Mouse (Mus musculus) spleen, postnatal 0 days (tissue): ENCODE data around the gene Klc4. TPM values are rescaled to one million over a fixed set of nuclear protein-coding genes. Genes with fewer than 3 reads are reported as not detected.

Experiments
- polyA plus RNA-seq: library from polyadenylated mRNA; unstranded; fragments of >200 nt; fragmentation: Nextera tagmentation; extraction: Ambion mirVana; gene quantifications from 2 replicates; pipeline ENCODE4 v1.2.1, GENCODE M21; 2015

Gene Klc4
- 8.1 and 12.2 TPM in 2 replicates for polyA plus RNA-seq

DNA sequence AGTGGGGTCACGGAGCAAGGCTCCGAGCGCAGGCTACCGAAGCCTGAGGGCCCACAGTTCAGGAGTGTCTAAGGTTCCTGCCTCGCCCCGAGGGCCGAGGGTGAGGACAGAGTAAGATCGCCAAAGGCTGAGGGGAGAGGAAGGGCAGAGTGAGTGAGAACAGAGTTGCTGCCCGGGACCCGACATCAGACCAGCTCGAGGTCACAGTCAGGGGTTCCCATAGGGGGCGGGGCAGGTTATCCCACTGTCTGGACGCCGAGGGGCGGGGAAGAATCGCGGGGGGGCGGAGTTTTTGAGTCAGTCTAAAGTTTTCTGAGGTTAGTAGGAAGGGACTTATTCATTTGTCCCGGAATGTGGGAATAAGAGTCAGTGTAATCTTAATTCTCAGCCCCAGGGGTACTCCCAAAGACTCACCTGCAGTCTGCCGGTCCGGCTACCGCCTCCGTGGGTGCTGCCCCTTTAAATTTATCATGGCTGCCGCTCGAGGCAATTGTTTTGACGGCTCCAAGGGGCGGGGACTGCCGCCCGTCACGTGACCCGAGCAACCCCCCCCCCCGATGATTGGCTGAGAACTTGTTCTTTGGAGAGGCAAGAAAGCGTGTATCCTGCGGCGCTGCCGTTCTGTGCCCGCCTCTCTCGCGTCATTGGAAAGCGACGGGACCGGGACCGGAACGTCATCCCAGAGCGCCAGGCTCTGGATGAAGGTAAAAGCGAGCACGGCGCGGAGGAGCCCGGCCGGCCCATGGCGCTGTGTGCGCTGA, at the start of gene Klc4, which contains the start of gene Mrpl2:
TSS of gene Klc4 (minus strand) at position 462 of the 761 bp plus-strand sequence.
TSS of gene Mrpl2 (plus strand) at position 669 of the 761 bp plus-strand sequence.

DNA sequence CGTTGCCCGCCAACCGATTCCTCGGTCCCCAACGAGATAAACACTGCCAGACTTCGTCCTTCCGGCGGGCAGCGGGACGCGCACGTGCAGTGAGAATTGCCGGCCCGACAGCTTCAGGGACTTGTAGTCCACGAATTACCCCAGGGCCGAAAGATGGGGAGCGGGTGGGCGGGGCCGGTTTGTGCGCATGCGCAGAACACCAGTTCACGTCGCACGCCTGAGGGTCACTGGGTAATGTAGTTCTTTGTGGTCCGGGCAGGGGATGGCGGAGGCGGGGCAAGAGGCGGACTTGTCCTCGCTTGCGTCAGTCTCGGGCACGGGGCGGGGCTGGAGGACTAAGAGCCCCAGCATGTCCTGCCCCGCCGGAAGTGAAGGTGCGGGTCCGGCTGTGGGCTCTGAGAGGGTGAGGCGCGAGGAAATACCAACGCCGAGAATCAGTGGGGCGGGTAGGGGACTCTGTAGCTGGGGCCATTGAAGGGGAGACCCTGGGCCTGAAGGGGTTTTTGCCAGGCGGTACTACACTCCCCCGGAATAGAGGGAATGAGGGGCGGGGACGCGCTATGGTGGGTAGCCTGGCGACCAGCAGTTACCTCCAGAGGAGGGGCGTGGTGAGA, 35.0 kb upstream of the Klc4 start, which contains the start of gene Klhdc3:
TSS of gene Klhdc3 (minus strand) at position 155 of the 614 bp plus-strand sequence.

DNA sequence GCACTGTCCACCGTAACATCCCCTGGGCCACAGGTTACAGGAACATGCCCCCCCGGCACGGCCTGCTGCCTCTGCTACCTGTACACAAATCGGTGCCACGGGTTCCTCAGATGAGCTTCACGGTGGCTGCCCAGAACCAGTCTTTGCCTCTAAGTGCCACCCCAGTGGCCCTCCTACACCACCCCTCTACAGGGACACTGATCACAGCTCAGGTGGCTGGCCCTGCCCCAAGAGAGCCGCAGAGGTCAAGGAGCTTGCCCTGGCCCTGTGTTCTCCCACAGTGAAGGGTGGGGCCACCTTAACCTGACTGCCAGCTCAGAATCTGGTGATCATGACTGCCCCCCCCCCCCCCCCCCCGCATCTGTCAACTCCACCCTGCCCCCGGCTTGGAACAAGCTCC, 32.6 kb upstream of the Klc4 start, which contains the start of gene Mea1:
TSS of gene Mea1 (plus strand) at position 378 of the 400 bp plus-strand sequence.

DNA sequence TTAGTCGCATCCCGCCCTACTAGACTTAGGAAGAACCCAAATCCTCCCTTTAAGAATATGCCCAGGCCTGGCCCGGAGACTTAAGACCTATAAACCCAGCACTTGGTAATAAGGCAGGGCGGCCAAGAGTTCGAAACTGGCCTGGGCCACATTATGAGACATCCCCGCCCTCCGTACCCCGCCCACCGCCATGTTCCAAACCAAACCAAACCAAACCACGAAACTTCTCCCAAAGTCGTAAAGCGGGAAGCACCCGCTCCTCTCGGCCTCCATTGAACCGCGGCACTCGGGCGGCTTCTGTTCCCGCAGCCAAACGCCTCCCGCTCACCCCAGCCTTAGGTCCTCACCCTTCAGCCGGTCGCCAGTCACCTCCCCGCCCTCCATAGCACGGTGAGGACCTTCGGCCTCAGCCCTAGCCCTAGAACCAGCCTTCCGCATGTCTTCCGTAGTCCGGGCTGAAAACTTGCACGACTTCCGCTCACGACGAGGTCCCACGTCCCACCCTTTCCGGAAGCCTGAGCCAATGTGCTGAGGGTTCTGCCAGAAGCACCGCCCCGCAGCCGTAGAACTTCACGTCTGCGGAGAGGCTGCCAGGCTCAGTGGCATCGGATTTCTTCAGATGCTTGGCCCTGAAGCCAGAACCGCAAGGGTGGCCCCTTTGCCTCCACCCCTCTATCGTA, 28.2 kb upstream of the Klc4 start, which contains the start of gene Rrp36:
TSS of gene Rrp36 (minus strand) at position 503 of the 680 bp plus-strand sequence.

DNA sequence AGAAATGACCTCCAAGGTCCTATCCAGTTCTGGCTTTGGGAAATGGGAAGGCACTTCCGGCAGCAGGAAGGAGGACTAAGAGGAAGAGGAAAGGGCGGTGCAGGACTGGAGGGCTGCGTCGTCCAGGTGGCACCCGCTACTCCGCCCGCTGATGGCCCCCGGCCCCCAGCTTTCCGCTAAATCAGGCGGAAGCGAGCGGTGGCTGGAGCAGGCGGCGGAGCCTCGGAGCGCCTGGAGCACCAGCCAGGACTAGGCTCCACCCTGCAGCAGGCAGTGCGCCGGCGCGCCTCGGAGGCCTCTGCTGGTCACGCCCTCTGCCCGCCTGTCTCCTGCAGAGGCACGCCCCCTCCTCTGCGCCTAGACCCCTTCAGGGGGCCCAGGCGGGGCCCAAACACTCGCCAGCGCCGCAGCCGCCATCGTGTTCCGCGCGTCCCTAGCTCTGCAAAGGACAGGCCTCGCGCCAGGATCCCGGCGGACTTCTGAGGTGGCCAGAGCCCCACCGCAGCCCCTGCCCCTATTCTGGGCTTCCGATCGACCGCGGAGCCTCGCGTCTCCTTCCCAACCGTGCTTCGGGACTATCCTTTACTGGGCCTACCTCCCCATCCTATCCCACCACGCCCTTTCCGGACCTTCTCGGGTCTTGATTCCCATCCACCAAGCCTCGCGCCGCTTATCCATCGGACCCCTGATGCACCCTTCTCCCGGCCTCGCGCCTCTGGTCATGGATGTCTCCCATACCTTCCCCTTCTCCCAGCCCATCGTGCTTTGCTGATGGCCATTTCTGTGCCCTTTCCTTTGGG, 4.6 kb upstream of the Klc4 start, which contains the start of gene Cul7:
TSS of gene Cul7 (plus strand) at position 106 of the 800 bp plus-strand sequence.

DNA sequence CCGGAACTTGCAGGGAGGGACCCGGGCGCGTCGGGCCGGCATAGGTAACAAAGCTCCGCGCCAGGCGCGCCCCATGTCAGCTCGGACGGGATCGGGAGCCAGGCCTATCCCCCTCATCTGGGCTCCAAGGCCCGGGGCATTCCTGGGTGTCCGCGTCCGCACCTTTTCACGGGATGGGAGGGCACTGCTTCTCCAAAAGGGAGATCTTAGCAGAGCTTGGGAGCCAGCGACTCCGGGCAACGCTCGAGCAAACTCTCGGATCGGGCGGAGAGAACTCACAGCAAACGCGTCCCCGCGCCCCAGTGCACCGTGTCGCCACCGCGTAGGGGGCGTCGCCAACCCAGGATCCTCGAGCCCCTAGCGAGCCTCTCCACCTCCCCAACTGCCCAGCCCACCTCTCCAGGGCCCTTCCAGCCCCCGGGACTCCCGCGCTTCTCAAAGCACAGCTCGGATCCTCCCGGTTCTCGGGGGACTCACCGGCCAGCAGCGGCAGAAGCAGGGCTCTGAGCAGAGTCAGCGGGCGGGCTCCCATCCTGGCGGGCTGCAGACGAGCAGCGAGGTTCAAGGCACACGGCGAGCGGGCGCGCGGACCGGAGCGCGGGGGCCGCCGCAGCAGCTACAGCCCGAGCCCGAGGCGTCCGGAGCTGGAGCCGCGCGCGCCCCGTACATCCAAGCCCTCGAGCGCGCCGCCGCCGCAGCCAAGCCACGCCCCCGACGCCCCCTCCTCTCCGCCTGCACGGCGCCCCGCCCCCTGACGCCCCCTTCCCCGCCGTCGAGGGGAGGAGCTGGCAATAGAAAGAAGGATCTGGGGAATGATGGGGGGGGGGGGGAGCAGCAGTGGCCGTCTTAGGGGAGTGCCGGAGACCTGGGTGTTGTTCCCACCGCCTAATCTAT, 16.8 kb downstream of the Klc4 start, which contains the start of gene Ptk7:
TSS of gene Ptk7 (minus strand) at position 714 of the 894 bp plus-strand sequence.

Other genes with a start within 250 kb of the Klc4 start
- gene Crip3, start 217.1 kb downstream of the Klc4 start, polyA plus RNA-seq = 0.33 TPM in 1 of 2 replicates, not detected in the other
- gene Slc22a7, start 207.6 kb downstream of the Klc4 start, polyA plus RNA-seq = not detected in 2 replicates
- gene Ttbk1, start 158.3 kb downstream of the Klc4 start, polyA plus RNA-seq = not detected in 2 replicates
- 27.4 and 31.3 TPM in 2 replicates for gene Dnph1, start 149.3 kb downstream of the Klc4 start, polyA plus RNA-seq
- 1.4 and 1.5 TPM in 2 replicates for gene Cul9, start 99.6 kb downstream of the Klc4 start, polyA plus RNA-seq
- 5.2 and 5.5 TPM in 2 replicates for gene Srf, start 89.8 kb downstream of the Klc4 start, polyA plus RNA-seq
- gene Ptk7, start 16.5 kb downstream of the Klc4 start, polyA plus RNA-seq = 20.2 and 28.0 TPM in 2 replicates
- gene Mrpl2, start 207 bp upstream of the Klc4 start, polyA plus RNA-seq = 96.7 and 107 TPM in 2 replicates
- 11.8 and 15.2 TPM in 2 replicates for gene Cul7, start 4.3 kb upstream of the Klc4 start, polyA plus RNA-seq
- gene Rrp36, start 28.3 kb upstream of the Klc4 start, polyA plus RNA-seq = 31.8 and 34.5 TPM in 2 replicates
- 58.9 and 66.0 TPM in 2 replicates for gene Mea1, start 32.8 kb upstream of the Klc4 start, polyA plus RNA-seq
- gene Klhdc3, start 34.9 kb upstream of the Klc4 start, polyA plus RNA-seq = 74.7 and 78.1 TPM in 2 replicates
- gene Ppp2r5d, start 59.1 kb upstream of the Klc4 start, polyA plus RNA-seq = 18.3 and 24.4 TPM in 2 replicates
- 9.2 and 11.7 TPM in 2 replicates for gene Pex6, start 65.4 kb upstream of the Klc4 start, polyA plus RNA-seq
- gene Gnmt, start 83.1 kb upstream of the Klc4 start, polyA plus RNA-seq = 0.81 and 1.1 TPM in 2 replicates
- 29.3 and 37.1 TPM in 2 replicates for gene Cnpy3, start 106.2 kb upstream of the Klc4 start, polyA plus RNA-seq
- gene Ptcra, start 117.7 kb upstream of the Klc4 start, polyA plus RNA-seq = 0.10 and 0.30 TPM in 2 replicates
- 63.8 and 67.7 TPM in 2 replicates for gene 2310039H08Rik, start 126.6 kb upstream of the Klc4 start, polyA plus RNA-seq
- gene Rpl7l1, start 136.7 kb upstream of the Klc4 start, polyA plus RNA-seq = 83.3 and 83.9 TPM in 2 replicates
- 3.3 and 3.9 TPM in 2 replicates for gene Bicral, start 212.5 kb upstream of the Klc4 start, polyA plus RNA-seq
- gene Tbcc, start 244.7 kb upstream of the Klc4 start, polyA plus RNA-seq = 30.4 and 33.0 TPM in 2 replicates